Mouse (Mus musculus): ENCODE data around the gene Pigo.

Gene Pigo

DNA sequence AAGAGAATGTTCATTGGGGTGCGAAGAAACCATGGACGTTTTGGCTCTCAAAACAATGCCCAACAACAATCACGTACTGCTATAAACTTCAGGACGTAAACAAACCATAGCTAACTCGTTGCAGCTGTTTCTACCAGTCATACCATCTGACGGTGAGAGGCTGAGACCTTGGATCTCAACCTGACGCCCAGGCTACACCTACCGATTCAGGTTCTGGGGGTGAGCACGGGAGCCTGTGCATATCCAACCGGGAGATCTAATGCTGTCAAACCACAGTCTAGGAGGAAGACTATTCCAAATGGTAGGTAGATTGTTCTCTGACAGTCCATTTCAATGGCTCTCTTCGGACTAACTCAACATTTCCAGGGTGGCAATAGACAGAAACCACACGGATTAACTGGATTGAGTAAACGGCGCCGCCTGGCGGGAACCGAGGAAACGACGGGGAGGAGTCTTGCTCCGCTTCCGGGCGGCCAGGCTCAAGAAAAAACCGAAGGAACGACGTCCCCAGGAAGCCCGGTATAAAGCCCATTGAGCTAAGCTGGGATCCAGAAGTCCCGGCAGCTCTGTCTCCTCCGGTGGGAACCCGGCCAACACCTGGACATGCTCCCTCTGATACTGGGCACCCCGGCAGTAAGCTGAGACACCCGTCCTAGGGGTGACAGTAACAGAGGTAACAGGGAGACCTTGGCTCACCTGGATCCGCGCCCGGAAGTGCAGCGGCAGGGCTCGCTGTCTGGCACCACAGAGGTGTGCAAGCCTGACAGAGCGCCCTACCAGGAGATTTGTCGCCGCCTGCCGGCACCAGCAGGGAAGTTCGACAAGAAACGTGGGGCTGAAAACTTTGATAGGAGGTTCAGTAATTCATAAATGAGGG is at the start of gene Pigo:
Gene Pigo (minus strand): TSS at position 736 of the 877 bp plus-strand sequence.
- in situ Hi-C loops (cut with MboI, MseI), result loop anchor here (25.0 kb wide), 1 partner anchor 1463 kb away; the partner anchor contains the start of genes Dnaic1 and Fam219a

DNA sequence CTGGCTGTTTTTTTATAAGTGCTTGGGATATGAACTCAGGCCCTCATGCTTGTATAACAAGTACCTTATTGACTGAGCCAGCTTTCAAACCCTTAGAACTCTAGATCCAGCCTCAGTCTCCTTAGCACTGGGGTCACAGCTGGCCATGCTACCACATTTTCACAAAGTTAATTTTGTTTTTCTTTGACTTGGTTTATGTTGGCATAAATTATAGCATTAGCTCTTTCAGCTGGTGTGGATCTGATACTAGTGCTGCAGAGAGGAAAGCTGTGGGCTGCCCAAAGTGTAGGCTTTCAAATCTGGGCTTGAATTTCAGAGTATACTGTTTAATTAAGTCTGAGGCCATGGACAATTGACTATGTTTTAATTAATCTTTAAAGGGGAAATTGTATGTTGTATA is 49.3 kb upstream of the Pigo start:
- in situ Hi-C loops (cut with MboI, MseI), result no loop called here

DNA sequence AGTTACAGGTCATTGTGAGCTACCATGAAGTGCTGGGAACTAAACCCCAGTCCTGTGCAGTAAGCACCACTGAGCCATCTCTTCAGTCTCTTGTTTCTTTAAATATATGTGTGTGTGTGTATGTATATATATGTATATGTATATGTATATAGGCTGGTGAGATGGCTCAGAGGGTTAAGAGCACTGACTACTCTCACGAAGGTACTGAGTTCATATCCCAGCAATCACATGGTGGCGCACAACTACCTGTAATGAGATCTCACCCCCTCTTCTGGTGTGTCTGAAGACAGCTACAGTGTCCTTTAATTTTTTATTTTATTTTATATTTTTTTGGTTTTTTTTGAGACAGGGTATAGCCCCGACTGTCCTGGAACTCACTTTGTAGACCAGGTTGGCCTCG is 39.9 kb upstream of the Pigo start:
- in situ Hi-C loops (cut with MboI, MseI), result no loop called here

DNA sequence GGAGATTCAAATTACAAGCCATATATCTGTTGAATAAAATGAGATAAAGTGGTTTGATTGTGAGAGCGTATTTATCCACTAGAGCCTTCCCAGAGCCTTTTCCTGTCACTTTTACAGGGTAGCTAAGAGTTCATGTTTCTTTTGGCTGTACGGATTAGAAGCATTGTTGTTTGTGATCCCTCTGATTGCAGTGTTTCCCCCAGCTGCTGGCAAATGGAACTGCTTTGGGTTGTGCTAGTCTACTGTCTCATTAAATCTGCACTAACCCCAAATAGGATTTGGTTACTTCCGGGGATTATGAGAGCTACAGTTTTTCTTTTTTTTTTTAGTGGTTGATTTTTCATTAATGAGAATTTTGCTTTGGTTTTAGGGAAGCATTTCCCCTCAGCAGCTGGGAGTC is 34.7 kb upstream of the Pigo start:
- in situ Hi-C loops (cut with MboI, MseI), result no loop called here

DNA sequence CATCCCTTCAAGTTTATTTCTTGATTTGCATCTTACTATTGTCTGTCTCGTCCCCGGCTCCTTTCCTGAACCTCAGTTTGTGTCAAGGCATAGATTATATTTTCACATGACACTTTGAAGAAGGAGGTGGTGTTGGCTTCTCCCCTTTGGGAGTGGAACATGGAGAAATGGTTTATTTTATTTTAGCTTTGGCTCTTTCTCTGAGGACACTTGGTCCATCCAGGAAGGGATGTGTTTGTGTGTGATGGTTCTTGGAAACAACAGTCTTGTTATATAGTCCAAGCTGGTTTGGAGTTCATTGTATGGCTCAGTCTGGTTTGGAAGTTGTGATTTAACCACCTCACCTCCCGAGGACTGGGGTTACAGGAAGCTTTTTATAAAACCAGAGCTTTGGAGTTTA is 34.1 kb upstream of the Pigo start:
- in situ Hi-C loops (cut with MboI, MseI), result loop anchor here (5.0 kb wide), 1 partner anchor 358 kb away; no protein-coding TSS in a partner anchor

DNA sequence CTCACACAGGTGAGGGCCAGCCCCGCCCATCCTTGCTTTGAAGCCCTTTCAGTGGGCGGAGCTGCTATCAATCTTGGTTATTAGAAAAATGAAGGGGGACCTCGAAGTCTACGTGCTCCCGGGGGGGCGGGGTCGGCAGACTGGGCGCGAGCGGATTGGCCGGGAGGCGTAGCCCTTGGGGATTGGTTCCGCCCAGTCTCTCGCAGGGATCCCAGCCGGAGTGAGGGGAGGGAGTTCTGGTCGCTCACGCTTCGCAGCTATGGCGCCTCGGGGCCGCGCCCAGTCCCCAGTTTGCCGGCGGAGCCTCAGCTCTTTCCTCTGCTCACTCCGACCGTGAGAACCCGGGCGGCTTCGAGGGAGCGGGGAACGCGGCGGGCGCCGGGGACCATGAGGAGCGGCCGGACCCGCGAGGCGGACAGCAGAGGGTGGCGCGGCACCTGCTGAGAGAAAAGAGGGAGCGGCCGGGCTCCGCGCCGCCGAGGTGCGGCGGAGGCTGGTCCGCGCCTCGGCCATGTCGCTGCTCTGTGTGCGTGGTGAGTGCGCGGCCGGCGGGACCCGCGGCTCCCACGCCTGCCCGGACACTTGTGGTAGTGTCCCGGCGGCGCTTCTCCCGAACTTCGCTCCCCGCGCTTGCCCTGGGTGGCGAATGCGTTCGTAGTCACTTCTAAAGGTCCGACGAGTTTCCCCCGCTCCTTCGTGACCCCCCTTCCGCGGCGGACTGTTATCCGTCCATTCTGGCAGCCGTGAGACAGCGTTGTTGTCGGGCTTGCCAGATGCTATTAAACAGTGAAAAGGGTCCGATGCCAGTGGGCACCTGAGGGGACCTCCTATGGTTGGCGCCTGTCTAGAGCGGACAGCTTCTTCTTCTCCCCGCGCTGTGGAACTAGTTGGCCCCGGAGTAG is 33.4 kb upstream of the Pigo start, which contains the start of gene Unc13b:
Gene Unc13b (plus strand): TSS at position 201 of the 902 bp plus-strand sequence.
- in situ Hi-C loops (cut with MboI, MseI), result loop anchor here (5.0 kb wide), 1 partner anchor 358 kb away; no protein-coding TSS in a partner anchor

DNA sequence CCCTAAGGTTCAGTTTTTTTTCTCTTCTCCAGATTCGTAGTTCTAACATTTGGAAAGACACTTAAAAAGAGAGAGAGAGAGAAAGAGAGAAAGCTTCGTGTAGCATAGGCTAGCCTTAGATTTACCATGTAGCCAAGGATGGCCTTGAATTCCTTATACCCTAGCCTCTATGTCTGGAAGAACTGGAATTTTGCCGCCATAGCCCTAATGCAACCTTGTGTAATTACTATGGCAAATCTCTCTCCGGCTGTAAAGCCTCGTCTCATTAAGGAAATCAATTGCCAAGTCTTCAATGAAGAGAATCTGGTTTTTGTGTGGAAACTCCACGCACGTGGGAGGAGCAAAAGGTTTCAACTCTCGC is 32.8 kb upstream of the Pigo start:
- in situ Hi-C loops (cut with MboI, MseI), result loop anchor here (5.0 kb wide), 1 partner anchor 359 kb away; no protein-coding TSS in a partner anchor

DNA sequence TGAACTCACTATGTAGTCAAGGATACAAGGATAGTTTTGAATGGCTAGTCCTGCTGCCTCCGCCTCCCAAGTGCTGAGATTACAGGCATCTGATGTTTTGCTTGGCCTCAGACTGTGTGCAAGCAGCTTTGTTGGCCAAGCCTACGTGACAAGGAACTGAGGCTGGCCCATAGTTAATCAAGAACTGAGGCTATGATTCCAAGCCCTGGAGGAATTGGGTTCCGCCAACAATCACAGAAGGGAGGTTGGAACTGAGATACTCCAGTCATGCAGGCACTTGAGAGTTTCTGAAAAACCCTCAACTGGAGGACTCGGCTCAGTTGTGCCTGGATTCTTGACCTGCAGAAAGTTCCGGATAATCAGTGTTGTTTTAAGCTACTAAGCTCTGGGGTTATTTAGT is 32.0 kb upstream of the Pigo start:
- in situ Hi-C loops (cut with MboI, MseI), result loop anchor here (5.0 kb wide), 1 partner anchor 360 kb away; no protein-coding TSS in a partner anchor

DNA sequence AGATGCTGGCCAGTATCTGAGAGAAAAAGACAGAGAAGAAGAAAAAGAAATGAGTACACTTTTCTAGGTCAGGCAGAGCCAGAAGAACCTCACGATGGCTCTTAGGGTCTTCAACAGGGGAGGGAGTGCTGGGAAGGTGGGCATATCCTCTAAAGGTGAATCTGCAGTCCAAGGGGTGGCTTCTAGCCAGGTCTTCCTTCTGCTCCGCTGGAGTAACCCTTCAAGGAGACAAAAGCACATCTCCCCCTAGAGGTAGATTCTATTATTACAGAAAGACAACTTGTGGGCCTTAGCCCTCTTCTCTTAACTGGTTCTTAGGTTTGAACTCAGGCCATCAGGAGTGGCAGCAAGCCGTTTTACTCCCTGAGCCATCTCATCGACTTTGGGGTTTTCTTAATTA is 27.0 kb upstream of the Pigo start:
- in situ Hi-C loops (cut with MboI, MseI), result no loop called here

DNA sequence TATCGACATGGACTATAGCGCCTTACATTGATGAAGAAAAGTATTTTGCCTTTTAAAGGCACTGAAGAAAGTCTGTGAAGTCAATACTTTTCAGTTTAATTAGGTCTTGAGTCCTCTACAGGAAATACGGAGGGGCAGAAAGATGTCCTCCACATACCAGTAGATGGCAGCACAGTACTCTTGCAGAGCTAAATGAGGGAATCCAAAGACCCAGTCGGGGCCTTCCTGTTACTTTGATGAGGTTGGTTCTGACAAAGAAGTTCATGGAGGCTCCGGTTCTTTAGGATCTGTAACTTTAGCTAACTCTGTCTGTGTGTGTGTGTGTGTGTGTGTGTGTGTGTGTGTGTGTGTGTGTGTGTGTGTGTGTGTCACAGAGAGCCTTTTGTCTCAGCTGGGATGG is 21.6 kb upstream of the Pigo start:
- in situ Hi-C loops (cut with MboI, MseI), result loop anchor here (5.0 to 25.0 kb wide), 3 partner anchors 448 to 1485 kb away; partner anchors contain the start of genes Arhgef39, Ccdc107, Creb3 and Dnaic1

DNA sequence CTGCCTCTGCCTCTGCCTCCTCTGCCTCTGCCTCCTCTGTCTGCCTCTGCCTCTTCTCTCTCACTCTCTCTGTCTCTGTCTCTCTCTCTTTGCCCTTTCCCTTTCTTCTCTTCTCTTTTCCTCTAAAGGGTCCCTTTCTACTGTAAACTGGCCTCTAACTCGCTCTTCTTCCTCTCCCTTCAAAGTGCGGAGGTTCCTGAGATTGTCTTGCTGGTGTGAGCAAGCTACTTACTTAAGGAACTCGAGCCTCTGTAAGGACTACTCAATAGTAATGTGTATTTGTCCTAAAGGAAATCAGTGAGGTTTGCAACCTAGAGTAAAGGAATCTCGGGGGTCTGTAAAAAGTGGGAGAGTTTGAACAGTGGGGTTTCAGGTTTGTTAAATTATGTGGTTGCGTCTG is 21.0 kb upstream of the Pigo start:
- in situ Hi-C loops (cut with MboI, MseI), result loop anchor here (5.0 to 25.0 kb wide), 3 partner anchors 448 to 1484 kb away; partner anchors contain the start of genes Arhgef39, Ccdc107, Creb3 and Dnaic1

DNA sequence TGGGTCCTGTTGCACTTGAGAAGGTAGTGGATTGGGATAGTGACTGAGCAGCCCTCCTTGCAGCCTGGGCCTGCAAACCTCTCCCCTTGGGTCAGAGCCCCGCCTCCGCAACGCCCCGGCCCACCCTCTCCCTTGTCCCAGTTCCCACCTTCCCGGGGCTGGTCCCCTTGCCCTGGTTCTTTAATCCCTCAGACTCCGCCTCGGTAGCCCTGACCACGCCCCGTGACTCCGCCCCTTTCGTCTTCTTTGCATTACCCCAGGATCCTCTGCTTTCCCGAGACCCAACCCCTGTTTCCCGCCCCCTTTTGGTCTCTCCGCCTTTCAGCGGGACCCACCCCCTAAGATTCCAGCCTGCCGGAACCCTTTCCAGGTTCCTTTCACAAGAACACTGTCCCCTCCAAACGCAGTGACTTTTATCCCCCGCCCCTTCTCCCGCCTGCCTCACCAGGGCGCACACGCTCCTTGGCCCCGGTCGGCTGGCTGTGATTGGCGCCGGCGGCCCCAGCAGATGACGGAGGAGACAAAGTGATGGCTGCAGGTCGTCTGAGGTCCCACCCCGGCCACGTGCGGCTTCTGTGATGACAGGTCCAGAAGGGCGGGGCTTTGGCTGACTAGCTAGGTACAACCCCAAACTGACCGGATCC is 20.2 kb upstream of the Pigo start, which contains the start of gene Fam214b:
Gene Fam214b (minus strand): TSS at position 562 of the 644 bp plus-strand sequence.
- in situ Hi-C loops (cut with MboI, MseI), result loop anchor here (5.0 to 25.0 kb wide), 3 partner anchors 449 to 1483 kb away; partner anchors contain the start of genes Arhgef39, Ccdc107, Creb3 and Dnaic1

DNA sequence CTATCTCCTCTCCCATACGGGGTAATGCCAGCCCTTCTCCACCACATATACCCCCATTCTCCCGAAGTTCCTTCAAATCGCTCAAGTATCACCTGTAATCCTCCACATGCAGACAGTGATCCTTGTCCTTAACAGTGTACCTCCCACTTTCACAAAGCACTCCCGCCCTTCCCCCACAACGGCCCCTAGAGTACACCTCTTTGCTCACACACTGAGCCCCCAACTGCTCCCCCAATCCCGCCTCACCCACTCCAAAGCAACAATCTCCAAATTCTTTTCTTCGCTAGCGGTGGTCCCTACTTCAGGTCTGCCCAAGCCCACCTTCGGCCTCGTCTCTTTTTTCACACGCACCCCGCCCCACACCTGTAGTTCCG is 19.7 kb upstream of the Pigo start:
- in situ Hi-C loops (cut with MboI, MseI), result loop anchor here (5.0 to 25.0 kb wide), 3 partner anchors 450 to 1483 kb away; partner anchors contain the start of genes Arhgef39, Ccdc107, Creb3 and Dnaic1

DNA sequence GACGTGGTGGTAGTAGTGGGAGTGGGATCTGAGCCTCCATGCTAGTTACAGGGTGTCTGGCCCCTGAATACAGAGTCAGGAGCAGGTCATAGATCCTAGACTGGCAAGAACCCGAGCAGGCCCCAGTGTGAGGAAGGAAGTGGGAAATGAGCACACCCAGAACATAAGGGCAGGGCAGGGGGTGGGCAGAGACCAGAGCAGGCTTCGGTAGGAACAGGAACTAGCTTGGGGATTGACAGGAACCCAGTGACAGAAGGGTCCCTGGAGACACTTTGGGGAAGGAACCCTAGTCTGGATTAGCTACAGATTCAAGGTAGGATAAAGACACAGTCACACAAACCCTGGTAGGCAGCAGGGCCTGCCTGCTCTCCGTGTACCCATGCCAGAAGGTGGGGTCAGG is 19.1 kb upstream of the Pigo start:
- in situ Hi-C loops (cut with MboI, MseI), result loop anchor here (5.0 to 25.0 kb wide), 3 partner anchors 450 to 1482 kb away; partner anchors contain the start of genes Arhgef39, Ccdc107, Creb3 and Dnaic1

DNA sequence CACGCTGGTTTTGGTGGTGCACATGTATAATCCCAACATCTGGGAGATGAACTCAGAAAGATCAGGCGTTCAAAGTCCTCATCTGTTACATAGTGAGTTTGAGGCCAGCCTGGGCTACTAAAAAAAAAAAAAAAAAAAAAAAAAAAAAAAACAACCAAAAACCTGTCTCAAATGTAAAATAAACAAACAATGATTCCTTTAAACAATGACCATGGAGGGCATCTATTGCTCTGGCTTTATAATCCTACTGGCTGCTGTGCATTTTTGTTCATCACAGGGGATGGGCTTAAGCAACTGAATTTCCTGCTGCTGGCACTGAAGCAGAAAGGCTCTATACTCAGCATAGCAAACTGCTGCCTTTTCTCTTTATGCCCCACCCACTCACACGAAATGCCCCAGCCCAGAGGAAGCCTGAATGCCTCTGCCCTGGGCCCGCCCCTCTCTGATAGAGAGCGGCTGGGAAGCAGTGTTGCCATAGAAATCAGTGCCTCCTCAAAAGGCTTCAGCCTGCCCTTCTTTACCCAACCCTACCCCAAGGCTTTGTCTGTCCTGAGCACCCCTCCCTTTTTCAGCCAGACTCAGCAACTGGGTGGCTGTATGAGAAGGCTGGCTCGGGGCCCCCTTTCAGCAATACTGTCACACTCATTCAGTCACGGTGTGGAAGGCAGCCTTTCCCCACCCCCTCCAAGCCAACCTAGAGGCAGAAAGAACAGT is 18.2 kb upstream of the Pigo start:
- in situ Hi-C loops (cut with MboI, MseI), result loop anchor here (10.0 to 25.0 kb wide), 2 partner anchors 451 to 1482 kb away; partner anchors contain the start of genes Arhgef39, Ccdc107, Dnaic1 and Fam219a

DNA sequence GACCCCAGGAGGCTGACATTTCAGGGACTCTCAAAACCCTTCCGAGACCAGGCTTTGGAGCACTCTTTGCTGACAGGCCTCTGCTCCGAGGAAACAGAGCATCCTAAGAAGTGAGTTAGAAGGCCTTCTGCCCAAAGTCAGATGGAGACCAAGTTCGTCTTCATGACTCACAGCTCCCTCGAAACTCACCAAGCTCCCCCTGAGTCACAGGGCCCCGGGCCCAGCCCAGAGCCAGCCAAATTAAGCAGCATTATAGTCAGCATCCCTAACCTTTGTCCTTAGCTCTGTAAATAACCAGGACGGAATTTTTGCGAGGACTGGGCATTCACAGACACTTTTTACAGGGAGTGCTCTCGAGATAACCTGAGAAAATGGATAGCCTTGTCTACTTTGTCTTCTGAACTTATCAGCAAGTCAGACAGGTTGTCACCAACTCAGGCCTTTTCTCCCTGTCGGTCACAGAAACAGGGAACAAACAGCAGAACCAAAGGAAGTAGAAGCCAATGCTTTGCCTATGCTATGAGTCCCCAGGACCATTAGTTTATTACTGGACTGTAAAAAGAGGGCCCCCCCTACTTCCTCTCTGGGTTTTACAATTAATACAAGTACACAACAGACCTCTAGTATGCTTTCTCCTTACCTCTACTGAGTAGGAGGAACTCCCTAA is 15.4 kb upstream of the Pigo start:
- in situ Hi-C loops (cut with MboI, MseI), result loop anchor here (10.0 to 25.0 kb wide), 2 partner anchors 454 to 1479 kb away; partner anchors contain the start of genes Arhgef39, Ccdc107, Dnaic1 and Fam219a

DNA sequence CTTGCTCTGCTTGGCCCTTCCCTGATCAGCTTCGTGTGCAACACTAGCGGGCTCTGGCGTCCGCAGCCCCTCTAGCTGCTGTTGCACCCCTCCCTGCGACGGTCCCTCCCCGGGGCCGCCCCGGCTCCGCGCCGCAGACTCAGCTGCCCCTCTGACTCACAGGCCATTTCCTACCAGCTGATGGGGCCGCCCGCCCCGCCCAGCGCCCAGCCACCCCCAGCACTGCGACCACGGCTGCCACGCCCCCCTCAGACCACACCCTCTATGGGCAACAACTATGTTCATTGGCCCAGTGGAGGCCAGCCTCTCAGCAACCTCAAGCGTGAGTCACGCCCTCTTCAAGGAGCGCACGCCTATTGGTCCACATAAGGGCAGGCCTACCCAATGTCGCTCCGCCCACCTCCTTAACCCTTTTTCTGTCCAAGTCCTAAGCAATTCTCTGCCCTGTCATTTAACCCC is 14.5 kb upstream of the Pigo start:
- in situ Hi-C loops (cut with MboI, MseI), result loop anchor here (10.0 to 25.0 kb wide), 2 partner anchors 455 to 1478 kb away; partner anchors contain the start of genes Arhgef39, Ccdc107, Dnaic1 and Fam219a

DNA sequence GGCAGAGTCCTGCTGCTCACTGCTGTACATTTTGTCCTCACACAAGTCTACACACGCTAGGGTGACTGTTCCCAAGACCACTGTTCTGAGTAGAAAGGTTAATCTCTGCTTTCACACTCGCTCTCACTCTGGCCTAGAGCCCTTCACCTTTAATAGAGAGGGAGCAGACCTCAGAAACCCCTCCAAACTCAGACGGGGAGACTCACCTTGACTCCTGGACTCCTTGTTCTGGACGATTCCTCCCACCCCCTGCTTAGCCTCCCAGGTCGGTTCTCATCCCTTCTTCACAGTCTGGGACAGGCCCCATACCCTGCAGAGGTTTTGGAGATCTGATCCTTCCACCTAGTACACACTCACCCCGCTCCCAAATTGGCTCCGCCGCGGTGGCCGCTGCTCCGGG is 14.0 kb upstream of the Pigo start:
- in situ Hi-C loops (cut with MboI, MseI), result loop anchor here (10.0 to 25.0 kb wide), 2 partner anchors 455 to 1477 kb away; partner anchors contain the start of genes Arhgef39, Ccdc107, Dnaic1 and Fam219a
